Mouse (Mus musculus) 3134 (cell line): ENCODE measurements around the gene Itpr2.

Experiments
- DNase-seq: peaks from one replicate; pipeline ENCODE4 v3.0.0-alpha.2; 2011; ENCODE audit warnings: low spot score; ENCODE audit not compliant: insufficient read length; ENCODE audit errors: extremely low read depth

Itpr2 gene

DNA sequence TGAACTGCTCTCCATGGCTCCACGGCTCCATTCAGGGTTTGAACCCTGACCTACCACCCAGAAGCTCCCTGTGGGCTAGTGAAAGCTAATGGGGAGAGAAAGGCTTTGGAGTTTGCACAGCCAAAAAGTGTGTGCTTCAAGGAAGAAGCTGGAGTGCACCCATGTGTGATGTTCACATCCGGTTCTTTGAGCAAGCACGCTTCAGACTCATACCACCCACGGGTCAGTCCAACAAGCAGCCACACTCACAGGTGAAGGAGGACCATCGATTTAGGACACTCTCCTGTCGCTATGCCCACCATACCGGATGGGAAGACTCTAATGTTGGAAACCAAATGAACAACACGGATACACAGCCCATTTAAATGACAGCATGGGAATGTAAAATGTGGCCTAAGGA, 9.5 kb upstream of the Itpr2 start:
- no peak for DNase-seq

GRCm38 (mm10) chr6:146509891-146510290, 7.9 kb upstream of the Itpr2 start:
- no peak for DNase-seq

GRCm38 (mm10) chr6:146504459-146504858, 2.4 kb upstream of the Itpr2 start:
- no peak for DNase-seq

DNA sequence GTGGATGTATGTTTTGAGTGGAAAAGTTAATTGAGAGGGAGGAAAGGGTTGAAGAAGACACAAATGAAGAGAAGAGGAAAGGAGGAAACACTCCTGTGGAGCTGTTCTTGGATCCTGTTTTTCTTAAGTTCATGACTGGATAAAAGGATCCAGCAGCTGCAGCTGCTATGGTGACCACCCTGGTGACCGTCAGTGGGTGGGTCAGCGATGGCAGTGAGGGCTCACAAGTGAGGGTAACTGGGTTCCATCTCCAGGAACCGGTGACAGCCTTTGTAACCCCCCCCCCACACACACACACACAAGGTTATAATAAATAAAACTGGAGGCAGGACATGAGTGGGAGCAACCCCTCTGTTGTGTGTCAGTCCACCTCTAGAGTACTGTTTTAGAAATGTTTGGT, 833 bp upstream of the Itpr2 start:
- DNase-seq: no peak

GRCm38 (mm10) chr6:146501316-146501865, 632 bp downstream of the Itpr2 start:
- no peak for DNase-seq

DNA sequence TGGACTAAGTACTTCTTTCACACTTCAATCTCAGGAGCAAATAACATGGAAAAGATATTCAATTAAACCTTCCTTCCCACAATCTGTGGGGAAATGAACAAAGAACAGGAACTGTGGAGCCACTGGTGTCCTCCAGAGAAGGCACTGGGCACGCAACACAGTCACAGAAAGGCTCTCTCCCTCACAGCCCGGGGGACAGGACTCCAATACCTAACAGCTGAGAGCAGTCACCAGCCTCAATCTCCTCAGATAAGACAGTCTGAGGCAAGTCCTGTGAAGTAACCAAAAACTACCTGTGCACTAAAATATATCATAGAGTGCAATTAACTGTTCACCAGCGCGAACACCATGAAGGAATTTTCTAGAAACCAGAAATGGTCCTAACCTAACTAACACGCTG, 1.3 kb downstream of the Itpr2 start:
- DNase-seq: no peak

- DNase-seq: no peak
Measured at GRCm38 (mm10) chr6:146500206-146500605, 1.8 kb downstream of the Itpr2 start.

GRCm38 (mm10) chr6:146499566-146499965, 2.5 kb downstream of the Itpr2 start:
- no peak for DNase-seq

DNA sequence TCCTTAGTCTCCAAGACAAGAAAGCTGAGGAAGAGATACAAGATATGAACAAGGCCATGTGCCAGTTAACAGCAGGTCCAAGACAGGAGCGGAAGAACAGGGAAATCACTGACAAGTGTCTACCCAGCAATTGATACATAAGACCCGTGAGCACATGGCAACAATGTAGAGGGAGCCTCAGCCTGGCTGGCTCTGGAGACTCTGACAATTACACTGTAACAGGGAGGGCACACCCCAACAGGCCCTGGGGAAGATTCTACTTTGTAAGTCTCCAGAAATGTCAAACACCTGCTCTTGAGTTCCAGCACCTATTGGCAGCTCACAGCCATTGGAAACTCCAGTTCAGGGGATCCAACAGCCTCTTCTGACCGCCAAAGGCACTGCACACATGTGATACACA, 3.6 kb downstream of the Itpr2 start:
- no peak for DNase-seq

GRCm38 (mm10) chr6:146497866-146498265, 4.2 kb downstream of the Itpr2 start:
- no peak for DNase-seq

GRCm38 (mm10) chr6:146497435-146497834, 4.6 kb downstream of the Itpr2 start:
- DNase-seq: no peak

DNA sequence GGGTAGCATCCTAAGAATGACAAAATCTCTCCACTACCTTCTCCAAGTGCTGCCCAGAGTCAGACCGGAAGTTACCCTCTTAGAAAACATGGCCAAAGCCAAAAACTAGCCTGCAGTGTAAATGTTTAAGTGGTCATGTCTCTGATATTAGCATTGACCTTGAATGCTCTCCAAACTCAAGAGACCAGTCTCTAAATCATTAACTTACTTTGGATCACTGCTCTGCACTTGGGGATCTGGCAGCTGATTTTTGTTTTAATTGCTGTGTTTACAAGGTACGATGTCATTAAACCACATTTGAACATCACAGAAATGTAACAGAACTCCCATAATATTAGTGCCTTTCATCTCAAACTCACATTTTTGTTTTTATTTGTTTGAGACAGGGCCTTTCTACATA, 10.3 kb downstream of the Itpr2 start:
- DNase-seq: no peak

GRCm38 (mm10) chr6:146490416-146490960, 11.5 kb downstream of the Itpr2 start:
- DNase-seq: no peak

DNA sequence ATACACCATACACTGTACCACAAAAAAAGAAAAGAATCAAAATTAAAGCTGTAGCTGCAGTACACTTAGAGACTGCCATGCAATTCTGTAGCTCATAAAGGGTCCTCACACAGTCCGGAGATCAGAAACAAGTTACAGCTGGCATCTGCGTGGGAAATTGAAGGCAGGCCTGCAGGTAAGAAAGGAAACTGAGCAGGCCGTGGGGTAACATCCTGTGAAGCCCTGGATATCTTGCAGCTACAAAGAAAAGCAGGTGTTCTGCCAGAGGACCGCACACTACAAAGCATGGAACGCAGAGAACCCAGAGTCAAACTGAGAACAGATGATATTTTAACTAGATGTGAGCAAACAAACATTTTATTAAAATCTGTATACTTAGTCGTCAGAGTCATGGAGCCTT, 12.2 kb downstream of the Itpr2 start:
- no peak for DNase-seq

DNA sequence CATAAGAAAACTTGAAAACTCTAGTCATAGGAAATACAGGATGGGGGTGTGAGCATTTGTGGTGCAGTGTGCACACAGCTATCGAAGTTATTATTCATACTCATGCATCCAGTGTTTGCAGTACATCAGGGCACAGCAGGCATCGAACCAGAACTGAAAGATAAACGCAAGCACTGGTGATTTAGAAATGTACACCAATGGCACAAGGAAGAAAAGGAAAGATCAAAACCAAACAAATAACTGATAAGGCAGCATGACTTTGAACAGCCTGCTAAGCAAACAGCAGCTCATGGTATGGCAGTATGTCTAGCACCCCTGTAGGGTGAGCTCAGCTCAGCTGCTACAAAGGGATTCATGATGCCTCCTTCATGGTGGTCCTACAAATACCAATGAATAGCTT, 13.3 kb downstream of the Itpr2 start:
- no peak for DNase-seq

DNA sequence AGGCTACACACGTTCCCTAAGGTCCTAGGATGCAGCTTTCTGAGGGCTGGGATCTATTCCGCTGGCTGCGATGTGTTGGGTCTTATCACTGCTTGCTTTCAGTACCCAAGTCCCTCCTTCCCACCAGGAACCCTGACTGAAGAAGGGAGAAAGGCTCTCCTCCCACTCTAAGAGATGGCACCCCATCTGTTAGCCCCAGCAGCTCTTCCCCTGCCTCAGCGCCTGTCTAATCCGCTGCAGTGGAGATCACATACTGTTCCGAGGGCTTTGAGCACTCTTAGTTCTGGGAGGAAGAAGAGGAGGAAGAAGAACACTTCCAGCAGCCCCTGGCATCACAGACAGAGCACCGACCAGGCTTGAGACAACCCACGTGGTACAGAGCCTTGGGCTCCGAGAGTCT, 14.9 kb downstream of the Itpr2 start:
- DNase-seq: no peak

- DNase-seq: no peak
Measured at GRCm38 (mm10) chr6:146486073-146486472, 15.9 kb downstream of the Itpr2 start.

DNA sequence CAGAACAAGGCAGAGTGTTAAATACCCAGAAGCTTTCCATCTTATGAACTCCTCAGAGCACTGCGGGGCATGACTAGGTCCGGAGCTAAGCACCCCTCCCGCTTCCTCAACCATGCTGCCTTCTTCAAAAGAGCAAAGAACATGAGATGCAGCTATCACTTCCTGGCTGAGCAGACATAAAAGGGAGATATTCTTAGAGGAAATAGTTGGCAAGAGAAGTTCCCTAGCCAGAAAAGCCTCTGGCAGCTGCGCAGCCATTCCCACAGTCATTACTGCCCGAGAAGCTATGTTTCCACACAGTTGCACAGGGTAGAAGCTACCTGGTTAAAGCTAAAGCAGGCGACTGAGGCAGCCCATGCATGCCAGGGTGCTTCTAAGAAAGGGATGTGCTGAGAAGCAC, 20.6 kb downstream of the Itpr2 start:
- no peak for DNase-seq

GRCm38 (mm10) chr6:146480925-146481324, 21.1 kb downstream of the Itpr2 start:
- DNase-seq: no peak

- DNase-seq: no peak
Measured at GRCm38 (mm10) chr6:146478888-146479683, 22.9 kb downstream of the Itpr2 start.

- DNase-seq: no peak
Measured at GRCm38 (mm10) chr6:146476865-146477264, 25.2 kb downstream of the Itpr2 start.

DNA sequence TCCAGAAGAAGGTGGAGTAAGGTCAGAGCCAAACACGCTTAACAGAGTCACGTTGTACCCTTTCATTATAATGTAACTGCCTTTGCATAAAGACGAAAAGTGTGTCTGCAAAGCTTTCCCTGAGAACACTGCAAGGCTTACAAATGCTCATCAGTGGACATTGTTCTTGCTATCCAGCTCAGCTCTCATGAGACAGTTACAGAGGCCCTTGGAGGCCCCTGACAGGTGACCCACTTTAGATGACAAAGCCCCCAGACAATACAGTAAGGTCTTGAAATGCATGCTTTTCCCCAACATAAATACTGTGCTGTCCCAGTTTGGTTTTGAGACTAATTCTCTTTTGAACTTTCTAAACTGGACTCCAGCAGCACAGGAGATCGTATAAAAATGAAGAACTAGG, 27.9 kb downstream of the Itpr2 start:
- no peak for DNase-seq
